Mouse (Mus musculus) kidney, adult 18-20 months (tissue): ENCODE data around the gene Scrn2.

Experiments
- DNase-seq: peaks from one replicate; pipeline ENCODE4 v3.0.0; 2021

Scrn2 gene

GRCm38 (mm10) chr11:97052219-97052646 lies 22.5 kb downstream of the Scrn2 start:
- DNase-seq: peak; percentile 55

DNA sequence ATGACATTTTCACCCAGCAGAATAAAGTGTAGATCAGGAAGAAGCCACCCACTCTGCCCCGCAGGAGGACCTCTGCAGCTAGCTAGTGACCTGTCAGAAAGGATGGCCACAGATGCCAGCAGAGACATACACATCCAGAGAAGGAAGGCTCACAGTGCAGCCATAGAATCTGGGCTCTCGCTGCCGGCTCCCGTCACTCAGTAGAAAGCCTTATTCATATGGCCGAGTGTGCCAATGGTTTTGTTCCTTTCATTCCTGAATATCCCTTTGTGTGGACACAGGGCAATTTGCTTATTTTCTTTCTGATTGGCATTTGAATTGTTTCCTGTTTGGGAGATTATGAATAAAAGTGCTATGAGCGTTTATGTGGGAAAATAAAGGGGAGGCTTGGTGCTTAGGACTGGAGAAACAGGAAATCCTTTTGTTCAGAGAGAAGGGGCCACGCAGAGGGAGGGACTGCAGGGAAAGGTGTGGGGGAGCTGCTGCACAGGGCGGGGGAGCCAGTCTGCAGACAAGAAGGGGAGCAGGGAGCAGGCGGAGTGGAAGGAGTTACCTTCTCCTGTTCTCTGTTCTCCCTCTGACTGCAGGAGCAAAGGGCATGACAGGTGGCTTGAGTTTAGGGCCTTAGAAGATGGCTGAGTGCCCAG lies 33.7 kb downstream of the Scrn2 start:
- no peak for DNase-seq

DNA sequence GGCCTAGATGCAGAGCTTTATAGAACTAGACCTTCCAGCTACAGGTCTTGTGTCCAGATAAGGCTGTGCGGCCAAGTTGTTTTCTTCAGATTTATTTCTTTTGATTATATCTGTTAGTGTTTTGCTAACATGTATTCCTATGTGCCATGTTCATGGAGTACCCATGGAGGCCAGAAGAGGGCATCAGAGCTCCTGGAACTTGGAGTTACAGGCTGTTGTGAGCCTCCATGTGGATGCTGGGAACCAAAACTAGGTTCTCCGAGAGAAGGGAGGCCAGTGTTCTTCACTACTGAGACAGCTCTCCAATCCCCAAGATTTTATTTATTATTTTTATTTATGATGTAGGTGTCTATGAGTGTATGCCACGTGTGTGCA lies 34.2 kb downstream of the Scrn2 start:
- no peak for DNase-seq

- no peak for DNase-seq
Measured at GRCm38 (mm10) chr11:97065538-97066295, 36.0 kb downstream of the Scrn2 start.

DNA sequence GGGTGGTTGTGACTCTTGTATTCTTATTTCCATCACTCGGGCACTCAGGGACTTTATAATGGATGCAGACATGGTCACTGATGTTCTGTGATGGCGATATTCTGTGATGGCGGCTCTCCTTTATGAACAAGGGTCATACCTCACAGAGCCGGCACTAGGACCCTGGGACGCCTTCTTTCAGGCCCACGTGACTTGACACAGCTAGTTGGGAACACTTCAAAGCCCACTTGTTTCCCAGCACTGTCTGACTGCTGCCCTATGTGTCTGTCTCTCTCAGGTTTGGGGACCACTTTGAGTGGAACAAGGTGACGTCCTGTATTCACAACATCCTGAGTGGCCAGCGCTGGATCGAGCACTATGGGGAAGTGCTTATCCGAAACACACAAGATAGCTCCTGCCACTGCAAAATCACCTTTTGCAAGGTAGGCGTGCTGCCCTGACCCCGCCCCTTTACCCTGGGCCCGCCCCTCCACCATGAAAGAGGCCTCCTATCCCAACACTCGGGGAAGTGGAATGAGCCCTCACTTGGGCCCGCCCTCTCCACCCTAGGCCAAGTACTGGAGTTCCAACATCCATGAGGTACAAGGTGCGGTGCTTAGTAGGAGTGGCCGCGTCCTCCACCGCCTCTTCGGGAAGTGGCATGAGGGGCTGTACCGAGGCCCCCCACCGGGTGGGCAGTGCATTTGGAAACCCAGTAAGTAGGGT lies 37.1 kb downstream of the Scrn2 start:
- DNase-seq: no peak

DNA sequence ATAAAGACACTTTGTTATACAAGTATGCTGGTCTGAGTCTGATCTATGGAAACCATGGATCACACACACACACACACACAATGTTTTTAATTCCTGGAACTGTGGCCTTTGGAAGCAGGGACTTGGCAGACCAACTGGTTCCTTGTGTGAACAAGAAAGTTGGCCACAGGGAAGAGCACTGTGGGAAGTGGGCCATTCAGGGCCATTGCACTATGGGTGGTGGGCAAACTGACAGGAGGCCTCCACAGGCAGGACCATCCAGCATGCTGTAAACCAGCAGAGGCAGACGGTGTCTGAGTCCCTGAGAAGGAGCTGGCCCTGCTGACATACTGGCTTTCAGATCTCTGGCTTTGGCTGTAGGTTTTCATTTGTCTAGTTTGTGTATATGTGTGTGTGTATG lies 39.6 kb downstream of the Scrn2 start:
- no peak for DNase-seq

GRCm38 (mm10) chr11:97069770-97070169 lies 40.0 kb downstream of the Scrn2 start:
- no peak for DNase-seq

DNA sequence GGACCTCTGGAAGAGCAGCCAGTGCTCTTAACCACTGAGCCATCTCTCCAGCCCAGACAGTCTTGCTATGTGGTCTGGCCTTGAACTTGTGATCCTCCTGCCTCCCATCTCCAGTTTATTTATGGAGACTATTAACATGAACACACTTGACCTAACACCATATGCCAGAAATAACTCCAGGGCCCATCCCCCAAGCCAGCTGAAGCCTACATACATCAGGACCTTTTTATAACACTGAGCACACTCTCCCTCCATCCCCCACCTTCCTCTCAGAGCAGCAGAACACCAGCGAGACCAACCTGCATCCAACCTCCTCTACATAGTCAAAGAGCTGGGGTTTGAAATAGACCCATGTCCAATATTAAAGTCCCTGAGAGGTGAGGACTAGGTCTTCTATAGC lies 41.4 kb downstream of the Scrn2 start:
- DNase-seq: no peak

DNA sequence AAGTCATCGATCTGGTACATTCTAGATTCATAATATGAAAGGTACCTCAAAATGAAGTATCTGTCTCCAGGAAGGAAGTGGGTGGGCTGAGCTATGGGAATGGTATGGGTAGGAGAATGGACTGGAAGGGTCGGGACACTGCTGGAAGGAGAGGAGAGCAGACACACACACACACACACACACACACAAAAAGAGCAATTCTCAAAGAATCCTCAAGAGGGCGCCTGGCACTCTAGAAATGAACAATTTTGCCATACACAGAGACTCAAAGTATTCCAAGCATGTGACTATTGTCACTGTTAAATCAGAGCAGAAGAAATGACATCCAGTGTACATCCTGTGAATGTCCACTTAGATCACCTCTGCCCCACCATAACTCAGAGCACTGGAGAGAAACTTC lies 42.8 kb downstream of the Scrn2 start:
- peak; percentile 39 for DNase-seq

DNA sequence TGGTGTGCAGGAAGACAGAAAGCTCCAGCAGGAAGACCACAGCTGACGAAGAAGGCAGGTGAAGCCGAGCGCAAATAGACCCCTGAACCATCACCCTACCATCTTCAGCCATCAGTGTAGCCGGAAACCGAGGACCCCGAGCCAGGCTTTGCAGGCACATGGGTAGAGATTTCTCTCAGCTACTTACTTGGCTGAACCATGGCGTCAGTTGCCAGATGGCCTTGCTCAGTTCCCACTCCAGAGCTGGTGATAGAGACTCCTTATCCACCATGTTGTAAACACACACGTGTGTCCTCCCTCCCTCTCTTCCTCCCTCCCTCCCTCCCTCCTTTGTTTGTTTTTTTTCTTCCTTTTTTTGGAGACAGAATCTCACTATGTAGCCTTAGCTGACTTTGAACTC lies 44.5 kb downstream of the Scrn2 start:
- no peak for DNase-seq

DNA sequence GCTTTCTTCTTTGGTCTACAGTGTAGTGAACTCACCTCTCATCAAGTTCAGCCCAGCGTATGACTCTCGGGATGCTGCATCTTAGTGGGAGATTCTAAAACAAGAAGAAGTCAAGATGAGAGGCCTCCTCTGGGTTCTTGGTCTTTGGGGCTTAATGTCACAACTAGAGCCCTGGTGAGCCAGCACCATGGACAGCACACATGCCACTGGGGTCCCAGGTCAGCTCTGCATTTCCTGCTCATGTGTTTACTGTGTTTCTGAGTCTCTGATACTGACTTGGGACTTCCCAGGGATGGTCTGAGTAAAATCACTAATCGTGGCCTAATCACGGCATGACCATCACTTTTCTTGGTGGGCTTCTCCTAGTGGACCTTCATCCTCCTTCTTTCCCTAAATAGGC lies 49.0 kb downstream of the Scrn2 start:
- no peak for DNase-seq

DNA sequence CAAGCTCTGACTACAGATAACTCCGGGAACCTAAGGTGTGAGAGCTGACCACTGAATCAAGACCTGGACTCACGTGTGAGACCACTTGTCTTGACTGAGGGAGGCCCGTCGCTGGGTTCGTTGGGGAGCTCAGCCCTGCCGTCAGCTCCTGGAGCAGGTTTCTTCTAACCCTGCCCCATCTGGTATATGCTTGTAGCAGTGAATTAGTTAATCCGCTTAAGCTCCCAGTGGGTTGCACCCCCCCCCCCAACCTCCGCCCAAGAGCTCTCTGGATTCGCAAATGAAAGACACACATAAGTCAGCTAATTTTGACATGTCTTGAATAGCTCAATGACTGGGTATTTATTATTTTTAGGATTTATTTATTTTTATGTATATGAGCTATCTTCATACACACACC lies 50.6 kb downstream of the Scrn2 start:
- DNase-seq: no peak

GRCm38 (mm10) chr11:97082977-97083376 lies 53.2 kb downstream of the Scrn2 start:
- peak; percentile 41 for DNase-seq
